Mouse (Mus musculus) kidney, postnatal 14 days (tissue): ENCODE measurements at regions not wholly inside any gene's neighbourhood (a gene's known extent, or its start where the extent isn't known, plus 50 kb on each side); places are given as distances from the start of the nearest gene placed in this dataset.

Experiments used
- DNase-seq: peaks from one replicate; pipeline ENCODE4 v3.0.0; 2022; ENCODE audit warnings: mixed read lengths

- DNase-seq = no peak
These were observed 164.8 kb downstream of the Gm26897 start for GRCm38 (mm10) chr5:111898482-111898881.

DNA sequence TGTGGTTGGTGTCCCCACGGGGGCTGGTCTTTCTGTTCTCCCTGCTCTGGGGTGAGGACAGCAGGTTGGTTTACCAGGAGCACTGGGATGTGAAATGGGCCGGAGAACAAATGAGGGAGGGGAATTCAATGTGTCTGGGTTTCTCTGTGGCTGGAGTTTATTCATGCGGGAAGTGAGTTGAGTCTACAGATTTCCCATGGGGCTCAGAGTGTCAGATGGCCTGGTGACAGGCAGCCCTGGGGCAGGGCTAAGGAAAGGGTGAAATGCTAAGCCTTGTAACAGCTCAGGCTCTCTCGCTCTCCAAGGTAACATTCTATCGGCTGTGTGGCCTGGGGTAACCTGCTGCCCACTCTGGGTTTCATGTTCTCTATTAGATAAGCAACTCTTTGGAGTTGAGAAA, 167.5 kb downstream of the Gm26897 start:
- DNase-seq = no peak

DNA sequence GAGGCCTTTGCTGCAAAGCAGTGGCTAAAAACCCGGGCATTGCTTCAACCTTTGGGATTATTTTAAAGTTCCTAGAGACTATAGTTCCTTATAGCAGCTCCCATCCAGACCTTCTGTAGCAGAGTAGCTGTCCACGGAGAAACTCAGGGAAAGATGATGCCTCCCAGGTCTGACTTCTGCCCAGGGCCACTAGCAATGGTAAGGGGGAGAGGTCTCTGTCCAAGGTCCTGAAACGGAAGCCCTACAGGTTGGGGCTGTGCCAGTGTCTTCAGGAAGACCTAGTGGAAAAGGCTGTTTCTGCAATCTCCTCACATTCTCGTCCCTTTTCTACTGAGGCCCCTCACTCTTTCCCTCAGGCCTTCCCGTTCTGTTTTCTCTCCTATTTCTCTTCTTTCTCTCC, 168.0 kb downstream of the Gm26897 start:
- peak; percentile 70 for DNase-seq

DNA sequence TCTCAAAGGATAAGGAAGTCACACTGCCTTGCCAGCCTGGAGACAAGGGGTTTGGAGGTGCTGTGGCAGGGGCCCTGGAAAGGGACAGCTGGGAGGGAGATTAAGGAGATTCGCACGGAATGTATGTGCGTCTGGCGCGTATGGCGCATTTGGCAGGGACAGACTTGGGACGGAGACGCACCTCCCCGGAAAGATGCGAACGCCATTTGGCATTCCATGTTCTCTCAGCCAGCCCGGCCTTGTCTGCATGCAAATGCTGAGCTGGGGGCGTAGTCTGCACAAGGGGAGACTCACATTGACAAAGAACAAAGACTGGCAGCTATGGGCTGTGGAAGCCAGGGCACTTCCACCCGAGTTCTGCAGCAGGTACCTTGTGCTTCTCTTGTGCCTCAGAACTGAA, 174.4 kb downstream of the Gm26897 start:
- no peak for DNase-seq

GRCm38 (mm10) chr5:111910514-111910913, 176.8 kb downstream of the Gm26897 start:
- no peak for DNase-seq

GRCm38 (mm10) chr5:111913354-111913753, 179.6 kb downstream of the Gm26897 start:
- no peak for DNase-seq

DNA sequence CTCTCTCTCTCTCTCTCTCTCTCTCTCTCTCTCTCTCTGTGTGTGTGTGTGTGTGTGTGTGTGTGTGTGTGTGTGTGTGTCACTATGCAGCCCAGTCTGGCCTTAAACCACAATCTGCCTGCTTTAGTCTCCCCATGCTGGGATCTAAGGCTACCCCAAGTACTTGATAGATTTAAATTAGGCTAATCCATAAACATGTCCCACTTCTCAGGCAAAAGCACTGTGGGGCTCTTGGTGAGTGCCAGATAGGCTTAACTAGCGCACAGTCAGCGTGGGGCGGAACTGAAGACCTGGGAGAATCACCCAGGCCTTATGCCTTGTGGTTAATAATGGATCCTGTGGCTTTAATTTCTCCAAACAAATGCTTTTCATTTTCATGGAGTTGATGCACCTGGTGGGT, 180.6 kb downstream of the Gm26897 start:
- DNase-seq = no peak

DNA sequence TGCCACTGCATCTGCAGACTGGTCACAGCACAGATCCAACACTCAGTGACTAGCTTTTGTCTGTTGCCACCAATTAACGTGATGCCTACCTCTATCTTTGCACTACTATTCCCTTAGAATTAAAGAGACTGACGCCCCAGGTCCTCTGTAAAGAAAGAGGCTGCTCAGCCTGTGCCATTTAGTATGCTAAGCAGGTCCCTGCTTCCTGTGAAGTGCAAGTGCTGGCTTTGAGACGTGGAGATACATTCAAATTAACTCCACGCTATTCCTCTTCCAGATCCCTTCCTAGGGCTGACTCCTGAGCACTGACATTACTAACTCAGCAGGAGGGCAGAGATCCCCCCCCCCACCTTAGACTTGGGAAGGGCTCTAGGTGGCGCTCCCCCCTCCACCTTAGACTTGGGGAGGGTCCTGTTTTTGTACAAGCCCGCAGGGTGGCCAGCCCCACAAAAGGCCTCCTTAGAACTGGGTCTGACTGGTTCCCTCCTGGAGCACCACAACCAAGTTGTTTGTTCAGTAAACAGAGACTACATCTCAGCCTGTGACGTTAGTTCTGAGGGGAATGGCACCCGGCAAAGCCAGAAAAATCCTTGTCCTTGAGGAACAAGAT, 184.0 kb downstream of the Gm26897 start:
- DNase-seq = no peak

DNA sequence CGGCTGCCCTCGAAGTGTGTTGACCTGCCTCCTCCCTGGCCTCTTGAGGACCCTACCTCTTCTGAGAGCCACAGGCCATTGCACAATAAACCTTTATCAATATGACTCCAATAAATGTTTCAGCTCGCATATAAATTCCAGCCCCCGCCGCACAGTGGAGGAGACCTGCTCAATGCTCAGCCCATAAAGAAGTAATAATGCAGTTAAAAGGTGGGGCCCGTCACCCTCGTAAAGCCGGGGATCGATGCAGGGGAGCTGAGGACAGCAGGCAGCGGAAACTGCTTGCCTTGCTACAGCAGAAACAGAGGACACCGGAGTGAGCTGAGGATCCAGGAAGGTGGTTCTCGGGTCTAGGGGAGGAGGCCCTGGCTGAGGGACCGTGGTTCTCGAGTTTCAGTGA, 185.2 kb downstream of the Gm26897 start:
- DNase-seq = no peak

DNA sequence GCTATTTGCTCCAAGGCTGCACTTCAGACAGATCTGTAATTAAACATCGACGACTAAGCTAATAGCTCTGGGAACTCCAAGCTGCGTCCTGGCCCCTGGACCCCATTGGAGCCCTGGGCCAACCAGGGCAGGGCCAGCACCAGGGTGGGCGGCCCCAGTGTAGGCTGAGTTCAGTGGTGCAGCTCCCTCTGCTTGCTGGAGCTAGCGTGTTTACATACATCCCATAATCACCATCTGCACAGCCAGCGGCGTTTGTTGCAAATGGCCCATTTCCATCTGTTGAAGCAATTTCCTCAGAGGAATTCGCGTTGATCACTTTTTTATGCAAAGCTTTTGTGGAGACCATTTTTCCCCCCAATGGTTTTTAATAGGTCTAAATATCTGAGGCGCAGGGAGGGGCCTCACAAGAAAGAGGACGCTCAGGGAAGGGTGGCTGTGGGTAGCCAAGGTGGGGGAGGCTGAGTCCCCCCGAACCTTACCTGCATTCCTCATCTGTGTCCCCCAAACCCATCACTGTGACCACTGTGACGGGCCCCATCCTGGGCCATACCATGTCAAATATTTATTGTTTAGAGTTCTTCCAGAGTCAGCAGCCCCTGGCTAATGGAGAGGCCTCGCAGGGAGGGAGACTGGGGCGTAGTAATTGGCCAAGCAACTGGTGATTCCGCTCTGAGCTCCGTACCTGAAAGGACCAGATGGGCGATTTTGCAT, 189.4 kb downstream of the Gm26897 start:
- DNase-seq = no peak

- DNase-seq = no peak
These were observed 192.0 kb downstream of the Gm26897 start for GRCm38 (mm10) chr5:111925757-111926156.

DNA sequence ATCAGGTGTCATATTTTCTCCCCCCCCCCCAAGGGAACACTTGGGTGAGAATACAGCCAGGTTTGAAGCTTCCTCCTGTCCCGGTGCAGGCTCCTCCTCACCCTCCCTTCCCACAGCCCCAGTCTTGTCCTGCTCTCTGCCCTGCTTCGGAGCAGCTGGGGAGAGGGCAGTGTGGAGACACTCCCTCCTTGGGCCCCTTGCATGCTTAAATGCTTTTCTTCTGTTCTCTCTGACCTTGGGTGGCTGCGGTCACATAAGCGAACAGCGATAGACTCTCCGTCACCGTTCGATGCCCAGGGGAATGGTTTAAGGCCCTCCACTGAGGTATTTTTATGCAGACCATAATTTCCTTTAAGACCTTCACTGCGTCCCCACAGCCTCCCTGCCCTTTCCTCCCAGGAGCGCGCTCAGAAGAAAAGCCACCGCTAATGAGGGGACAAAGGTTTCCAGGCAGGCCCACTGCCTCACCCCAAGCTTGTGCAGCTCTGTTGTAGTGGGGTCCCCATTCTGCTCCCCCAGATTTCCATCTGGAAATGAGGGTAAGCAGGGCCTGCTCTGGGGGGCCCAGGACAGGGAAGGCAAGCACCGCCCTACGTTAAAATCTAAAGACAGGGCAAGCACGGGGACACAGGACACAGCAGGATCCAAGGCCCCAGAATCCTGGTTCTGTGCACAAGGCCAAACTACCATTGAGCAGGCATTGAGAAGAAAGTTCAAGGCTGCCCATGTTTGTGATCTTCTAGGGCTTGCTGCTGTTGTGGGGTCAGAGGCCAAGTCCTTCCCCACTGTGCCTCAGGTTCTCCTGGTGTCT, 195.7 kb downstream of the Gm26897 start:
- DNase-seq = no peak

DNA sequence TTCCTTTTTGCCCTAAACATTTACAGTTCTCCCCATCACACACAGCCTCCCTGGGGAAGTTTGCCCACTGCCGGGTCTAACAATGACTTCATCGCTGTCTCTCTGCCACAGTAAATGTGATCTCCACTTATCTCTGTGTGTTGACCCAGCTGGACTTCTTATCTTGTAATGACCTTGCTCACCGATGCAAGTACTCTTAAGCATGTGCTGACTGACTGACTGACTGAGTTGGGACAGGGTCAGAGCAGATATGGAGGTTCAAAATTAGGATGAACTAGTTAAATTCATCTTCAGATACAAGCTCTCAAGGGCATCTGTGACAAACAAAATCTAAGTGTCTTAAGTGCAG, 196.2 kb downstream of the Gm26897 start:
- DNase-seq = no peak

DNA sequence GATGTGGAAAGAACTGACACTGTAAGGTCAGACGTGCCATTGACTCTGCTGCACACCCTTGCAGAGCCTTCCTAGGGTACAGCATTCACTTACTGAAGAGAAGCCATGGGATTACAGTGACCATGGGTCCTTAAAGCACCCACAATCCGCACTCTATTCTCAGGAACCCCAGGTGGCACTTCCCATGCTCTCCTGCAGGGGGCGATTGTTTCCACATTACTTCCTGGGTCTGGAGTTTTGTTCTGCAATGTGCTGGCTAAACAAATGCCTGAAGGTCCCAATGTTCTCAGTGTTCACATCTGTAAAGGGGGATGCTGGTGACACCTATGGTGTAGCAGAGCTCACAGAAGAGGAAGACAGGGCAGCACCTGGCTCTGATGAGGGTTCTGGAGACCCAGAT, 198.0 kb downstream of the Gm26897 start:
- no peak for DNase-seq

DNA sequence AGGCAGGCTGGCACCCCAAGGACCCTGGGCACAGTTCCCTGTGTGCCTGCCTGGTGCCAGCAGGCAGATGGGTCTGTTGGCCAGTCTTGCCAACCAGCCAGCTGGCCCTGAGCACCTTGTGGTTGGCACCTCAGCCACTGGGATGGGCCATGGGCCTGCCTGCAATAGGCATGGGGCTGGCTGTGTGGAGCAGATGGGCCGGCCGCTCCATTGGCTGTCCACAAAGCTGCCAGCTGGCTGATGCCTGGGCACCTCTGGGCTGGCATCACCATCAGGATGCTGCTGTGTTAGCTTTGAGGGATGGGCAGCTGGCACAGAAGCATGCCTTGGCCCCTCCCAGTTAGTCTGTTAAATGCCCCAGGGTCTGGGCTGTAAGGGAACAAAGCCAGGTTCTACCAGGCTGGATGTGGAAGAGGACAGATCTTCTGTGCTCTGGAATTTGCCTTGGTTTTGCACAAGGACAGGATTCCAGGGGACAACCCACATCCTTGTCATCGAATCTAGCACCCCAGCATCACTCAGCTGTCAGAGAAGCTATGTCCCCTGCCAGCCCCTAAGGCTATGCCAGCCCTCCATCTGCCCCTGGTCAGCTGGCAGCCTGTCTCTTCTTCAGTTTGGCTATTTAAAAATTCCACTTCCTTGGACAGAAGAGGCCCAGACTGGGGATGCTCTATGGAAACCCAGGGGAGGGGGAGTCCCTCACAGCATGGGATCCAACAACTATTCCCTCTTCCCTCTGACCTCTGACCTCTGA, 201.8 kb downstream of the Gm26897 start:
- DNase-seq = no peak

DNA sequence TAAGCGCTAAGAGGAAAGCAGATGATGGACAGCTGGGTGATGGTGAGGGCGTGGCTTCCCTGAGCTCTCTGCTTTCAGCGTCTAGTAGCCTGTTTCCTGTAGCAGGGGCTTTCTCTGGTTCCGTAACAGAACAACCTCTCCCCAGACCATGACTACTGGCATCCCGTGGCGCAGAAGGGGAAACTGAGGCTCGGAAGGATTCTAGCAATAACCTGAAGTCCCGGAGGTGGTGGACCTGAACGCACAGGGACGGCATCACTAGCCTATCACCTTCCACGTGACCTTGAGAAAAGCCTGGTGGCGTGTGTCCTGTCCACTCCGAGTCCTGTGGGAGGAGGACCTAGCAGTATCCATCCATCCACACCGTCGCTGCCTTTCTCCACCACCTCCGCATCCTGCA, 208.1 kb downstream of the Gm26897 start:
- no peak for DNase-seq

DNA sequence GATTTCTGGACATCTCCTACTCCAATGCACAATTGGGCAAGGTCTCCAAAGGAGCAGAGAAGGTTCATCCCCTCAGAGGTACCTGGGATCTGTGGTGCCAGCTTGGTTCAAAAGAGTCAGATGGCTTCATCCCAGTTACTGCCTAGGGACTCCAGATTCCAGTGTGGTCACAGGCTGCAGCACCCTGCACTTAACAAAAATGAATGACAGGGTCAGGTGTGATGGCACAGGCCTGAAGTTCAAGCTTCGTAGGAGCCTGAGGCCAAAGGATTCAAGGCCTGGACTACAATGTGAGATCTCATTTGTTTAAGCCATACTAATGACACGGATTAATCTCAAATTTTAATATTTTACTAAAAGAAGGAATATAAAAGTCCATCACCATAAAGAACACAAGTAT, 209.1 kb downstream of the Gm26897 start:
- no peak for DNase-seq

GRCm38 (mm10) chr5:111943337-111944162, 209.8 kb downstream of the Gm26897 start:
- DNase-seq = no peak

DNA sequence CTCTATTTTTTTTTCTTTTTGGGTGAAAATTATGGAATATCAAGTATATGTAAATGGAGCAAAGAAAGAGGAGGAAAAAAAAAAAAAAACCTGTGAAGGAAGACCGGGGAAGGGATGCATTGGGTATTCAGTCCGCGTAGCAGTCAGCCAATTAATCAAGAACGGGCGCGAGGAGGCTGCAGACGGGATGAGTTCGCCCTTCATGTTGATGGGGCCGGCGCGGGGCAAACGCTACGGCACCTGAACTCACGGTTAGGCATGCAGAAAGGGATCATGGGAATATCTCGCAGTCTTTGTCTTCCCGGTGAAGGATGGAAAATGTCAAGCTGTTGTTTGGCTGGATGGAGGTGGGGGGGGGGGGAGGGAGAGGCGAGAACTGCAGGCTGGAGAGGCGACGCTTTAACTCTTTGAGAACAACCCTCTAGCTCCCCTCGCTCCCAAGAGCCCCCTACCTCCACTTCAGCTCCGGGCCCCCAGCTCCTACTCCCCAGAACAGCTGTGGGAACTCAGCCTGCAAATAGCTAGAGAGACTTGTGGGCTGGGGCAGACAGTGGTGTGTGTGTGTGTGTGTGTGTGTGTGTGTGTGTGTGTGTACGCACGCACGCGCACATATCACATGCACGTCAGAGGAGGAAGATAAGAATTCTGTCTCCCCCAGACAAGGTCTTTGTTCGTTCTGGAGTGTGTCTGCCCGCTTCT, 210.7 kb downstream of the Gm26897 start:
- no peak for DNase-seq

GRCm38 (mm10) chr5:111944972-111945285, 211.2 kb downstream of the Gm26897 start:
- no peak for DNase-seq

- no peak for DNase-seq
These were observed 212.6 kb downstream of the Gm26897 start for GRCm38 (mm10) chr5:111946281-111946680.

DNA sequence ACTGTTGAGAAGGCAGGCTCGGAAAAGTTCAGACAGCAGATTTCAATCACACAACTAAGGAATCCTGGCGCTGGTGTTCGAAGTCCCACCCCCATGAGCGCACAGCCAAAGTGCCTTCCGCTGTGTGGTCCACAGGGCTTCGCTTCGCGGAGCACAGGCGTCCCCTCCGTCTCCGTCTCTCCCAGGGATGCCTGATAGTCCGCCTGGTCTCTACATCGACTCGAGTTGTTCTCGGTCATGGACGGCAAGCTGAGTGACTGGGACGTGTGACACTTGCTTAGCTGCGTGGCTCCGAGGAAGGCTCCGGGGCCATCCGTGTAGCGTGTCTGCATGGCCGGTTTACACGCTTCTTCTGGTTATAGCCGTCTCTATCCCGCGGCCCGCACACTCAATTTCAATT, 224.0 kb downstream of the Gm26897 start:
- DNase-seq = peak; percentile 6
